Mouse (Mus musculus): Measurements from ENCODE around the gene Ndufa9. TPM values are rescaled to one million over a fixed set of nuclear protein-coding genes. Genes with fewer than 3 reads are reported as not detected.

Ndufa9 gene
- polyA plus RNA-seq, 1 experiment from 2014 or later: 231 TPM

Other genes starting within 250 kb of the Ndufa9 start
- gene Kcna1, start 202.8 kb downstream of the Ndufa9 start, polyA plus RNA-seq (2015; fragmentation: Nextera tagmentation; extraction: Ambion mirVana): 0.48 and 0.50 TPM in 2 replicates
- 2.3 and 3.2 TPM in 2 replicates for gene Kcna6, start 108.5 kb downstream of the Ndufa9 start, polyA plus RNA-seq (2015; fragmentation: Nextera tagmentation; extraction: Ambion mirVana)
- gene Akap3, start 4.0 kb upstream of the Ndufa9 start, polyA plus RNA-seq (2015; fragmentation: Nextera tagmentation; extraction: Ambion mirVana): 0.05 and 0.08 TPM in 2 replicates
- gene Dyrk4, start 72.7 kb upstream of the Ndufa9 start, polyA plus RNA-seq (2015; fragmentation: Nextera tagmentation; extraction: Ambion mirVana): not detected in 2 replicates
- gene Rad51ap1, start 90.5 kb upstream of the Ndufa9 start, polyA plus RNA-seq (2015; fragmentation: Nextera tagmentation; extraction: Ambion mirVana): 58.2 and 61.5 TPM in 2 replicates
- gene D6Wsu163e, start 90.8 kb upstream of the Ndufa9 start, polyA plus RNA-seq (2015; fragmentation: Nextera tagmentation; extraction: Ambion mirVana): 17.2 and 18.0 TPM in 2 replicates
- 0.12 and 0.24 TPM in 2 replicates for gene Fgf6, start 166.4 kb upstream of the Ndufa9 start, polyA plus RNA-seq (2015; fragmentation: Nextera tagmentation; extraction: Ambion mirVana)
- not detected in 2 replicates for gene Fgf23, start 223.8 kb upstream of the Ndufa9 start, polyA plus RNA-seq (2015; fragmentation: Nextera tagmentation; extraction: Ambion mirVana)